Mouse (Mus musculus) erythroid progenitor cell, adult 5-6 weeks (primary cell): ENCODE data around the gene Ccnb2. TPM values are rescaled to one million over a fixed set of nuclear protein-coding genes. Genes with fewer than 3 reads are reported as not detected.

Source experiments
- ATAC-seq: replicated peaks from 2 replicates; pipeline ENCODE4 v1.8.0; 2016; ENCODE audit warnings: moderate number of reproducible peaks, mild to moderate bottlenecking, moderate TSS enrichment, inconsistent platforms; ENCODE audit not compliant: poor library complexity, low FRiP score, severe bottlenecking
- total RNA-seq, 2 experiments: library from RNA; stranded (forward) in 1 of 2; stranded (reverse) in 1 of 2; fragments of 150-400 nt in 1 of 2; fragments of 186-747, 209-891 nt in 1 of 2; gene quantifications; 2 replicates each; pipeline versions ENCODE4 v1.2.3 to v1.2.4; 2015 to 2017; ENCODE audit warnings: low replicate concordance in 2 of 2

The Ccnb2 gene
- total RNA-seq, 2 experiments from 2014 or later = 254 to 314 TPM

DNA sequence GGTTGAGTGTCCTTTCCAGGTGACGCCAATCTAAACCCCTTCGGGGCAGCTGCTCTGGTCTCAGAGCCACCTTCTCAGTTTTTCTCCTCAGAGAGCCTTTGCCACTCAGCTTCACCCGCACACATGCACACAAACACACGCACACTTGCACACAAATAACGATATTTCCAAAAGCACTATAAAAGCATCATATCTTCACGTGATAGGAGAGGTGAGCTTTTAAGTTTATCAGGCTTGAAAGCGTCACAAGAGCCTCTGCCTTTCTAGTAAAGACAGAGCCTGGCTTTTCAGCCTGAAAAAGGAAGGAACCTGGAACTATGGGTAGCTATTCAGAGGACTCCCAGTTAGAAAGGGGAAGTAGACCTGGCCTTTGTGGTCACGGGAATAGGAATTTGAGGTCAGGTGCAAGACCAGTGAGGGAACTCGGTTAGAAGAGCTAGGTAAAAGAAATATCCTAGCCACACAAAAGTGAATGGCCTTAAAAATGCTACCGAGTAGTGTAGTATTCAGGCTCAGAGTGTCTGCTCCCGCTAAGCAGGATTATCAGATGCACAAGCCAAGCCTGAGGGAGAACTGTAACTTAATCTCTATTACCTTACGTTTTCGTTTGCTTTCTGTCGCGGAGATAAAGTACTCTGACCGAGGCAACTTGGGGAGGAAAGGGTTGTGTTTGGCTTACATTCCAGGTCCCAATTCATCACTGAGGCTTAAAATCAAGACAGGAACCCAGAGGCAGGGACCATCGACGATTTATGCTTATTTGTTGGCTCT, 36.2 kb downstream of the Ccnb2 start:
- ATAC-seq = peak; percentile 83

GRCm38 (mm10) chr9:70384494-70384893, 36.9 kb downstream of the Ccnb2 start:
- ATAC-seq = no peak

DNA sequence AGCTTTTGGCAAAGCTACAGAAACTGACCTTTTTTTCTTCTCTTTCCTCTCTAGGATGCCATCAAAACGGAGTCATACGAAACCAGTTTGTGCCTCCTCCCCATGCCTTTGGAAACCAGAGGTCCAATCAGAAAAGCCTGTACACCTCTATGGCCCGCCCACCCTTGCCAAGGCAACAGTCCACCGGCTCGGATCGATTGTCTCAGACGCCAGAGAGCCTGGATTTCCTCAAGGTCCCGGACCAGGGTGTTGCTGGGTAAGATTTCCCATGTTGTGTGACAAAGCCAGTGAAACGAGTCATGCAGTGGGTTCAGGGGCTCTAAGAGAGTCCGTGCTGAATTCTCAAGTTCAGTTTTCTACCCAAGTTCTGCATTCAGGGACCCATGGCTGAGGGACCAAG, 37.6 kb downstream of the Ccnb2 start:
- no peak for ATAC-seq

DNA sequence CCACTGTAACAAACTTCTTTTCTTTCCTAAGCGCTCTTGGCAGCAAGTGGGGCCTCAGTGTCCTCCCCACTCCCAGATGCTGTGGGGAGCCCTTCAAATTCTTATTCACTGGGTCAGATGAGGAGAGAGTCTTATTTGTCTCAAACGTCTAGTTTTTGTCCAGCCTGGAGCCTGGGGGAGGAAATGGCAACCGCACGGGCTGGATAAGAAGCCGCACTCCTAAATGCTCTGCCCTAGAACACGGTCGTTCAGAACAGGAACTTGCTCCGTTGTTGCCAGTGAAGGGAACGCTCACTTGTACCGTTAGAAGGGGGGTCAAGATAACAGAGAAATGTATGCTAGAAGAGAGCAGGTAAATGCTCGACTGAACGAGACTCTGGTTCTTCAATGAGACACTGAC, 39.3 kb downstream of the Ccnb2 start:
- no peak for ATAC-seq

GRCm38 (mm10) chr9:70379502-70380467, 41.6 kb downstream of the Ccnb2 start:
- ATAC-seq = no peak

GRCm38 (mm10) chr9:70371638-70372037, 49.7 kb downstream of the Ccnb2 start:
- no peak for ATAC-seq

GRCm38 (mm10) chr9:70366898-70367297, 54.4 kb downstream of the Ccnb2 start:
- ATAC-seq = no peak

- no peak for ATAC-seq
Measured at GRCm38 (mm10) chr9:70365915-70366314, 55.4 kb downstream of the Ccnb2 start.

GRCm38 (mm10) chr9:70364741-70365140, 56.6 kb downstream of the Ccnb2 start:
- ATAC-seq = no peak

GRCm38 (mm10) chr9:70359402-70360131, 61.8 kb downstream of the Ccnb2 start:
- ATAC-seq = no peak

Other genes with a start within 250 kb of the Ccnb2 start
- 2.1 and 4.0 TPM in 2 replicates for gene Myo1e, start 214.2 kb downstream of the Ccnb2 start, total RNA-seq (2015; ENCODE audit: low replicate concordance)
- gene Myo1e, start 214.2 kb downstream of the Ccnb2 start, total RNA-seq (2017; ENCODE audit: low replicate concordance) = 1.5 and 2.3 TPM in 2 replicates
- gene Rnf111, start 82.2 kb upstream of the Ccnb2 start, total RNA-seq (2015; ENCODE audit: low replicate concordance) = 46.1 and 61.6 TPM in 2 replicates
- 24.9 and 31.6 TPM in 2 replicates for gene Rnf111, start 82.2 kb upstream of the Ccnb2 start, total RNA-seq (2017; ENCODE audit: low replicate concordance)
- gene Sltm, start 121.2 kb upstream of the Ccnb2 start, total RNA-seq (2015; ENCODE audit: low replicate concordance) = 44.3 and 69.6 TPM in 2 replicates
- gene Sltm, start 121.2 kb upstream of the Ccnb2 start, total RNA-seq (2017; ENCODE audit: low replicate concordance) = 62.0 and 82.7 TPM in 2 replicates
- 1.8 and 5.4 TPM in 2 replicates for gene Gm10642, start 234.7 kb upstream of the Ccnb2 start, total RNA-seq (2015; ENCODE audit: low replicate concordance)
- gene Gm10642, start 234.7 kb upstream of the Ccnb2 start, total RNA-seq (2017; ENCODE audit: low replicate concordance) = 4.1 and 16.4 TPM in 2 replicates
- gene Mindy2, start 235.6 kb upstream of the Ccnb2 start, total RNA-seq (2015; ENCODE audit: low replicate concordance) = 76.4 and 97.3 TPM in 2 replicates
- 78.0 and 94.2 TPM in 2 replicates for gene Mindy2, start 235.6 kb upstream of the Ccnb2 start, total RNA-seq (2017; ENCODE audit: low replicate concordance)